Mouse (Mus musculus): ENCODE results near the gene Tbc1d23.

GRCm38 (mm10) chr16:57208342-57208741 is 23.0 kb downstream of the Tbc1d23 start:
- TF ChIP-seq POLR2A (IDR thresholded peaks at IDR 0.05; ENCODE audit: borderline replicate concordance, extremely low read depth, insufficient read depth, insufficient read length, poor library complexity, severe bottlenecking) (no peak), CTCF (IDR thresholded peaks at IDR 0.05; ENCODE audit: borderline replicate concordance, extremely low read depth, insufficient read depth, insufficient read length) (no peak)

Measured in brain, embryonic 14.5 days (tissue).